In genomic region chr8:95968828-95969227, GRCm38 (mm10) we compare ENCODE assay signal across 19 mouse cellular contexts.
A peak's percentile ranks its signal among the peaks of the same experiment; 100 is the strongest.
DNase-seq lines count a peak whose midpoint lies in the region; ATAC-seq and TF ChIP-seq lines count a peak whose summit lies in the region.
"Had no signal": no experiment of that assay in that cellular context is flagged by ENCODE, and none has a peak within 500 bp of the region (broad histone marks: within the 10 kb centered on the region; RNA-seq: fewer than 3 reads in every experiment).

No protein-coding gene starts in this region.

- TF ChIP-seq CTCF in stomach, postnatal 0 days (IDR thresholded peaks at IDR 0.05; ENCODE audit: low read depth): no peak

- TF ChIP-seq EP300 in stomach, postnatal 0 days (optimal IDR thresholded peaks at IDR 0.05): no peak

- peak; percentile 66 for DNase-seq in heart, adult 11 months
- no peak for DNase-seq in heart, postnatal 4 days
- no peak for DNase-seq in ES-E14 (ENCODE audit: low read depth, low spot score)
- DNase-seq in stomach, postnatal 0 days (ENCODE audit: low spot score): no peak
- DNase-seq: adrenal gland, adult 2 months; adrenal gland, adult 8-10 months; adrenal gland, postnatal 10 days; adrenal gland, postnatal 14 days; adrenal gland, postnatal 25 days; adrenal gland, postnatal 36 days; B cell, adult 2 months; cerebellum, adult 11 months; cerebellum, adult 11-12 months; cerebellum, adult 18-20 months; cerebellum, adult 2 months had no signal

- H3K27ac ChIP-seq in ES-E14 (ENCODE audit: insufficient read depth, low read depth, low read length, poor library complexity, severe bottlenecking): no peak overlapping the region
- no peak overlapping the region for H3K27ac ChIP-seq in stomach, postnatal 0 days (replicated peaks)

- H3K4me1 ChIP-seq in ES-E14 (ENCODE audit: control insufficient read depth in 2 of 2, insufficient read depth in 2 of 2, low read length in 2 of 2, poor library complexity in 1 of 2): no peaks in the 10 kb centered on the region
- no peaks in the 10 kb centered on the region for H3K4me1 ChIP-seq in stomach, postnatal 0 days (replicated peaks; ENCODE audit: control insufficient read depth, insufficient read depth)

- H3K27me3 ChIP-seq in stomach, postnatal 0 days (ENCODE audit: control insufficient read depth, insufficient read depth, low read length): no peaks in the 10 kb centered on the region

- no peak overlapping the region for H3K4me3 ChIP-seq in ES-E14 (ENCODE audit: insufficient read depth in 1 of 2, low read depth in 1 of 2, low read length in 2 of 2, poor library complexity in 1 of 2, severe bottlenecking in 1 of 2)
- H3K4me3 ChIP-seq in stomach, postnatal 0 days (ENCODE audit: low read depth, low read length): no peak overlapping the region

- in situ Hi-C loops in ES-E14 (cut with MboI; ENCODE audit: low sequenced_read_pairs in 2 of 2, unreplicated experiment in 2 of 2): no loop called here

- no peak for ATAC-seq in stomach, postnatal 0 days (ENCODE audit: low FRiP score, low TSS enrichment)
- ATAC-seq: activated CD4-positive, CD25-positive, alpha-beta regulatory T cell, adult 4 months; CD4-positive, CD25-positive, alpha-beta regulatory T cell, adult 4 months; Patski had no signal

- H3K9ac ChIP-seq in ES-E14 (ENCODE audit: insufficient read depth, low read depth, low read length, poor library complexity, severe bottlenecking): no peak overlapping the region
- H3K9ac ChIP-seq in stomach, postnatal 0 days (ENCODE audit: low read length): no peak overlapping the region

- 89% methylated on average over 6 of the region's 6 CpGs for WGBS in stomach, postnatal 0 days

- H3K36me3 ChIP-seq in ES-E14 (ENCODE audit: control insufficient read depth, insufficient read depth, low read length, poor library complexity, severe bottlenecking): no peaks in the 10 kb centered on the region
- no peaks in the 10 kb centered on the region for H3K36me3 ChIP-seq in stomach, postnatal 0 days (ENCODE audit: control insufficient read depth, insufficient read depth, low read length)
- H3K36me3 ChIP-seq: G1E had no signal

- no peaks in the 10 kb centered on the region for H3K9me3 ChIP-seq in ES-E14 (ENCODE audit: control insufficient read depth, insufficient read depth, low read depth, low read length)
- no peaks in the 10 kb centered on the region for H3K9me3 ChIP-seq in stomach, postnatal 0 days (ENCODE audit: control insufficient read depth, low read length)
- H3K9me3 ChIP-seq: G1E had no signal

- no peak overlapping the region for H3K4me2 ChIP-seq in stomach, postnatal 0 days (replicated peaks; ENCODE audit: low read depth)

TF ChIP-seq in ES-E14, 5 proteins besides CTCF, POLR2A, EP300 and RAD21:
- TF ChIP-seq MAFK (IDR thresholded peaks at IDR 0.05; ENCODE audit: insufficient read depth, low read depth, low read length): no peak
- no peak for TF ChIP-seq CHD2 (IDR thresholded peaks at IDR 0.05; ENCODE audit: low read depth, low read length)
- no peak for TF ChIP-seq HCFC1 (IDR thresholded peaks at IDR 0.05; ENCODE audit: borderline replicate concordance, insufficient read depth, low read length)
- TF ChIP-seq ZNF384 (IDR thresholded peaks at IDR 0.05; ENCODE audit: low read depth, low read length): peak; percentile 91
- TF ChIP-seq ZC3H11A (IDR thresholded peaks at IDR 0.05; ENCODE audit: borderline replicate concordance, low read depth, low read length): no peak
TF ChIP-seq in ES-E14: peak in this region for 1.
